Mouse (Mus musculus): ENCODE results near the gene Cetn3. TPM values are rescaled to one million over a fixed set of nuclear protein-coding genes. Genes with fewer than 3 reads are reported as not detected.

Cetn3 gene
- polyA plus RNA-seq, 1 experiment from 2014 or later, result 203 TPM

DNA sequence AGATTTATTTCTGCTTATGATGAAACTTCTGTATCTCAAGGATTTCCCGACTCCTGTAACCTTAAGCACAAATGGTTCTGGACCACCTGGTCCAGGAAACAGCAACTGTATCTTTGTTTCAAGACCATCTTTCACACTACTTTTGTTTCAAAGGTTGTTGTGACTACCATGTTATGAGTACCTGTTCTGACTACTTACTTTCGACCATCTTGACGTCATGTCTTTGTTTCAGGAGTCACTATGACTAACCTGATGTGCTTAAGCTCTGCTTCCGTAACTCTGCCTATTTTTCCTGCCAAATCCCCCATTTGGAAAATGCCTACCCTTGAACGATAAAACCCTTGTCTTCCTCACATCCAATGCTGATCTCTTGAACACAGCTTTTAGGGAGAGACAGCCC, 55.1 kb downstream of the Cetn3 start:
- H3K9ac ChIP-seq (ENCODE audit: low read depth, low read length), result no peak overlapping the region
- ATAC-seq, result no peak

DNA sequence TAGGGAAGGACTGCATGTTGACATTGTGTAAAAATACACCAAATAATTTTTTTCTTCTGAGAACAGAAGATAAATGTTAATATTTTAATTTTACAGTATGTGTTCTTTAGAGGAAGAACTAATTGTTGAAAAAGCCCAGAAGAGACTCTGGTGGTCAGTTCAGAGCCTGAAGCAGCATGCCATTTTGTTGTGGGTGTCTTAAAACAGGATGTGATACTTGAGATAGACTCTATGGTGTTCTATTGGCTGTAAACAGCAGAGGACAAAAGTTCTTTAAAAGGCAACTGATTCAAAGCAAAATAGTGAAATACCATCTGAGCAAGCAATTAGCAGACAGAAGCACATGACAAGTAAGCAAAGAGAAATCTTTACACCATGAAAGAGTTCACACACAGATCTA, 56.1 kb downstream of the Cetn3 start:
- H3K36me3 ChIP-seq (ENCODE audit: control insufficient read depth, insufficient read depth, low read length), result no peaks in the 10 kb centered on the region
- no peak for ATAC-seq

More for the DNA sequence above, 55.1 kb downstream of the Cetn3 start:
- H3K4me3 ChIP-seq (ENCODE audit: low read length), result no peak overlapping the region
- WGBS, result 89% methylated on average over 5 of the region's 5 CpGs
- no peak overlapping the region for H3K27ac ChIP-seq (ENCODE audit: low read depth, low read length)
- no peaks in the 10 kb centered on the region for H3K4me1 ChIP-seq (ENCODE audit: control insufficient read depth, insufficient read depth, low read depth, low read length)
- H3K36me3 ChIP-seq (ENCODE audit: control insufficient read depth, insufficient read depth, low read length), result no peaks in the 10 kb centered on the region
- H3K4me2 ChIP-seq (ENCODE audit: low read length), result no peak overlapping the region
- no peaks in the 10 kb centered on the region for H3K9me3 ChIP-seq (ENCODE audit: control insufficient read depth, low read length)
- H3K27me3 ChIP-seq (replicated peaks; ENCODE audit: control insufficient read depth, insufficient read depth, low read length), result no peaks in the 10 kb centered on the region

DNA sequence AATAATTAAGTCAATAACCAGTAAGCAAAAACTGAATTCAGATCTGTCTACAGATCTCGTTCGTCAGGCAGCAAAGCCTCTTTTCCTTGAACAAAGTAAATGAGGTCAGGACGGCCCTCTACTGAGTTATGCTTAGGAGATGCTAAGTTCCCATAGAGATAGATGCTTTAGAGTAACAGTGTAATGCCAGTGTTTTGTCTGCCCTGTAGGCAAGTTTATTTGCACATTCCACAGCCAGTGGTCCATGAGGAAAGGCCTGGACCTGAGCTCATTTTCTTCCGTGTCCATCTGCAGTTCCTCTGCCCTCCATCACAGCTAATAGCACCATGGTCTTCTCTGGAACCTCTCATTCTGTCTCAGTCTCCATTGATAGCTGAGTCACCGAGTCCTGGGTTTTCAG, 57.4 kb downstream of the Cetn3 start:
- H3K9me3 ChIP-seq (ENCODE audit: control insufficient read depth, low read length), result no peaks in the 10 kb centered on the region
- H3K4me3 ChIP-seq (ENCODE audit: low read length), result no peak overlapping the region
- 67% methylated on average over 5 of the region's 5 CpGs for WGBS
- H3K9ac ChIP-seq (ENCODE audit: low read depth, low read length), result no peak overlapping the region
- ATAC-seq, result no peak
- no peaks in the 10 kb centered on the region for H3K36me3 ChIP-seq (ENCODE audit: control insufficient read depth, insufficient read depth, low read length)
- H3K27ac ChIP-seq (ENCODE audit: low read depth, low read length), result no peak overlapping the region
- H3K27me3 ChIP-seq (replicated peaks; ENCODE audit: control insufficient read depth, insufficient read depth, low read length), result no peaks in the 10 kb centered on the region
- H3K4me1 ChIP-seq (ENCODE audit: control insufficient read depth, insufficient read depth, low read depth, low read length), result no peaks in the 10 kb centered on the region
- no peak overlapping the region for H3K4me2 ChIP-seq (ENCODE audit: low read length)

More for the DNA sequence above, 56.1 kb downstream of the Cetn3 start:
- no peak overlapping the region for H3K27ac ChIP-seq (ENCODE audit: low read depth, low read length)
- H3K9me3 ChIP-seq (ENCODE audit: control insufficient read depth, low read length), result no peaks in the 10 kb centered on the region
- no peak overlapping the region for H3K4me3 ChIP-seq (ENCODE audit: low read length)
- H3K27me3 ChIP-seq (replicated peaks; ENCODE audit: control insufficient read depth, insufficient read depth, low read length), result no peaks in the 10 kb centered on the region
- H3K4me2 ChIP-seq (ENCODE audit: low read length), result no peak overlapping the region
- no peaks in the 10 kb centered on the region for H3K4me1 ChIP-seq (ENCODE audit: control insufficient read depth, insufficient read depth, low read depth, low read length)
- no peak overlapping the region for H3K9ac ChIP-seq (ENCODE audit: low read depth, low read length)

DNA sequence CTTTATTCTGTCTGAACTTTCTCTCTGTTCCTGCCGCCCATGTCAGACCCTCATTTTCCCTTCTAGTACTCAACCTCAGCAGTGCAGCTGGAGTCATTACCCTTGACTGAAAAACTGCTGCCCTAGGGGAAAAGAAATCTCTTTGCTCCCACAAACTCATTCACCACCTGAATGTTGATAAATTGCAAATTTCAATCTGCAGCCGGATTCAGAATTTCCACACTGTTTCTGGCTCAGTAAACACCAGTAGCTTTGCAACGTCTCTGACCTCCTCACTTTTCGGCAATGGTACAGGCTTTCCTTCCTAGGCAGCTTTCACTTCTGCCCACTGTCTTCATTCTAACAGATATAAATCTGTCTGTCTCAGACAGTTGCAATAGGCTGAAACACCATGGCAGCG, 57.8 kb downstream of the Cetn3 start:
- H3K4me2 ChIP-seq (ENCODE audit: low read length), result no peak overlapping the region
- 73% methylated on average over 5 of the region's 5 CpGs for WGBS
- H3K36me3 ChIP-seq (ENCODE audit: control insufficient read depth, insufficient read depth, low read length), result no peaks in the 10 kb centered on the region
- ATAC-seq, result no peak
- H3K4me3 ChIP-seq (ENCODE audit: low read length), result no peak overlapping the region
- no peaks in the 10 kb centered on the region for H3K9me3 ChIP-seq (ENCODE audit: control insufficient read depth, low read length)
- H3K27ac ChIP-seq (ENCODE audit: low read depth, low read length), result no peak overlapping the region
- no peak overlapping the region for H3K9ac ChIP-seq (ENCODE audit: low read depth, low read length)
- H3K27me3 ChIP-seq (replicated peaks; ENCODE audit: control insufficient read depth, insufficient read depth, low read length), result no peaks in the 10 kb centered on the region
- no peaks in the 10 kb centered on the region for H3K4me1 ChIP-seq (ENCODE audit: control insufficient read depth, insufficient read depth, low read depth, low read length)

DNA sequence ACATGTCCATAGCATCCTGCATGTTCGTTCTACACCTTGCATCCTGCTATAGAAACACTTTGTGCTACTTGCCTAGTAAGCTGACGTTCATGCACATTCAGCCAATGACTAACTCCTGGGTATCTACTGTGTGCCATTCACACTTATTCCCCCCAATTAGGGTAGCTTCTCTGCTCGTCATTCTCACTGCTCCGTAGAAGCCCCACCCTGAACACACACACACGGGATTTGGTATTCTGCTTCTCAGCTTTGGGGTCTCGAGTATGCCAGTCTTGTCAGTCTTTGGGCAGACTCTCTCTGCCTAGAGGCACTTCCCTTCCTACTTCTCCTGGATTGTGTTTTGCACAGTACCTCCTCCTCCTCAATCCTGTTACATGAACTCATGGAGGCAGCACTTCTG, 59.4 kb downstream of the Cetn3 start:
- no peak for ATAC-seq
- H3K4me2 ChIP-seq (ENCODE audit: low read length), result no peak overlapping the region
- no peak overlapping the region for H3K4me3 ChIP-seq (ENCODE audit: low read length)
- no peaks in the 10 kb centered on the region for H3K27me3 ChIP-seq (replicated peaks; ENCODE audit: control insufficient read depth, insufficient read depth, low read length)
- H3K36me3 ChIP-seq (ENCODE audit: control insufficient read depth, insufficient read depth, low read length), result no peaks in the 10 kb centered on the region
- no peak overlapping the region for H3K9ac ChIP-seq (ENCODE audit: low read depth, low read length)
- no peak overlapping the region for H3K27ac ChIP-seq (ENCODE audit: low read depth, low read length)
- no peaks in the 10 kb centered on the region for H3K9me3 ChIP-seq (ENCODE audit: control insufficient read depth, low read length)
- no peaks in the 10 kb centered on the region for H3K4me1 ChIP-seq (ENCODE audit: control insufficient read depth, insufficient read depth, low read depth, low read length)
- 82% methylated on average over 6 of the region's 6 CpGs for WGBS

Other genes with a start within 250 kb of the Cetn3 start
- 5.6 and 8.7 TPM in 2 replicates for gene Adgrv1, start 149.9 kb upstream of the Cetn3 start, polyA plus RNA-seq (2015; fragmentation: Nextera tagmentation; extraction: Ambion mirVana)
- gene Lysmd3, start 125.4 kb upstream of the Cetn3 start, polyA plus RNA-seq (2015; fragmentation: Nextera tagmentation; extraction: Ambion mirVana), result 16.5 and 16.7 TPM in 2 replicates
- 4.9 and 5.5 TPM in 2 replicates for gene Polr3g, start 72.1 kb upstream of the Cetn3 start, polyA plus RNA-seq (2015; fragmentation: Nextera tagmentation; extraction: Ambion mirVana)
- gene Mblac2, start 71.7 kb upstream of the Cetn3 start, polyA plus RNA-seq (2015; fragmentation: Nextera tagmentation; extraction: Ambion mirVana), result 63.0 and 71.5 TPM in 2 replicates

Measured in hindbrain, embryonic 16.5 days (tissue).